In genomic region chr12:109417476-109418201, GRCm38 (mm10) we compare ENCODE assay signal across 9 mouse cellular contexts. TPM values are rescaled to one million over a fixed set of nuclear protein-coding genes. Genes with fewer than 3 reads are reported as not detected.
DNase-seq lines count a peak whose midpoint lies in the region; ATAC-seq and TF ChIP-seq lines count a peak whose summit lies in the region.
"Had no signal": no experiment of that assay in that cellular context is flagged by ENCODE, and none has a peak within 500 bp of the region (broad histone marks: within the 10 kb centered on the region; RNA-seq: fewer than 3 reads in every experiment).

No protein-coding gene starts in this region.

- peak; percentile 57; the same call in 1 of the 2 replicates for ATAC-seq in heart, postnatal 0 days (ENCODE audit: insufficient read depth, low read depth)
- peak; percentile 52 for ATAC-seq in forebrain, embryonic 14.5 days
- 0 out of 2 replicates have a peak, but pooled peaks have one; percentile 11 for ATAC-seq in liver, embryonic 14.5 days (ENCODE audit: insufficient read depth)

- H3K4me3 ChIP-seq in heart, postnatal 0 days (ENCODE audit: low read depth, low read length), result no peak overlapping the region
- H3K4me3 ChIP-seq in forebrain, embryonic 14.5 days (ENCODE audit: low read depth, low read length), result no peak overlapping the region
- no peak overlapping the region for H3K4me3 ChIP-seq in liver, embryonic 14.5 days (ENCODE audit: insufficient read depth in 1 of 2, low read depth in 2 of 2, low read length in 2 of 2)
- H3K4me3 ChIP-seq: layer of hippocampus, adult 2 months had no signal

- no peak overlapping the region for H3K27ac ChIP-seq in heart, postnatal 0 days (ENCODE audit: low read depth)
- no peak overlapping the region for H3K27ac ChIP-seq in forebrain, embryonic 14.5 days (ENCODE audit: low read depth, low read length)
- no peak overlapping the region for H3K27ac ChIP-seq in liver, embryonic 14.5 days
- H3K27ac ChIP-seq: layer of hippocampus, adult 2 months had no signal

- no peak for DNase-seq in heart, postnatal 0 days (ENCODE audit: low spot score)
- DNase-seq in heart, postnatal 36 days, result no peak
- DNase-seq in adrenal gland, adult (ENCODE audit: inconsistent age in 2 of 2, low spot score in 1 of 2), result peak; percentile 91 to 94
- DNase-seq in forebrain, embryonic 14.5 days (ENCODE audit: low spot score), result no peak
- DNase-seq in liver, embryonic 14.5 days (ENCODE audit: low read depth in 3 of 3, low spot score in 3 of 3), result no peak
- DNase-seq in yolk sac, embryonic 10.5 days (ENCODE audit: low spot score), result peak; percentile 88
- no peak for DNase-seq in gastrocnemius, postnatal 10 days
- DNase-seq in cerebellum, postnatal 4 days (ENCODE audit: low spot score in 2 of 2), result no peak

- H3K9me3 ChIP-seq in heart, postnatal 0 days (replicated peaks; ENCODE audit: control insufficient read depth, low read length), result no peaks in the 10 kb centered on the region
- no peaks in the 10 kb centered on the region for H3K9me3 ChIP-seq in forebrain, embryonic 14.5 days (replicated peaks; ENCODE audit: control insufficient read depth, low read length)
- no peaks in the 10 kb centered on the region for H3K9me3 ChIP-seq in liver, embryonic 14.5 days (ENCODE audit: control insufficient read depth, low read length)

- TF ChIP-seq EP300 in heart, postnatal 0 days (IDR thresholded peaks at IDR 0.05; ENCODE audit: low read depth), result no peak
- no peak for TF ChIP-seq EP300 in liver, embryonic 14.5 days (IDR thresholded peaks at IDR 0.05; ENCODE audit: low read depth)

- peaks cover 5% of the 10 kb centered on the region; the same call in 1 of the 2 replicates for H3K4me1 ChIP-seq in heart, postnatal 0 days (ENCODE audit: control insufficient read depth, insufficient read depth)
- peaks cover 3% of the 10 kb centered on the region; the same call in 1 of the 2 replicates for H3K4me1 ChIP-seq in forebrain, embryonic 14.5 days (ENCODE audit: control insufficient read depth, insufficient read depth, low read length)
- H3K4me1 ChIP-seq in liver, embryonic 14.5 days (replicated peaks; ENCODE audit: control insufficient read depth in 2 of 2, insufficient read depth in 2 of 2, low read length in 1 of 2), result peaks cover 0 to 8% of the 10 kb centered on the region in 2 experiments; a peak in 1 of 4 replicates

- 44% methylated on average over 14 of the region's 14 CpGs for WGBS in heart, postnatal 0 days
- 45% methylated on average over 14 of the region's 14 CpGs for WGBS in forebrain, embryonic 14.5 days
- 39% methylated on average over 14 of the region's 14 CpGs for WGBS in liver, embryonic 14.5 days (ENCODE audit: insufficient replicate concordance)

- no peaks in the 10 kb centered on the region for H3K36me3 ChIP-seq in heart, postnatal 0 days (replicated peaks; ENCODE audit: control insufficient read depth, insufficient read depth, low read length)
- H3K36me3 ChIP-seq in forebrain, embryonic 14.5 days (ENCODE audit: control insufficient read depth, insufficient read depth, low read length), result no peaks in the 10 kb centered on the region
- no peaks in the 10 kb centered on the region for H3K36me3 ChIP-seq in liver, embryonic 14.5 days (replicated peaks; ENCODE audit: control insufficient read depth, insufficient read depth, low read depth)

- intact Hi-C loops in heart, postnatal 36 days (cut with DNase I), result no loop called here

- TF ChIP-seq CTCF in heart, postnatal 0 days (IDR thresholded peaks at IDR 0.05; ENCODE audit: low read depth), result no peak
- TF ChIP-seq CTCF in liver, embryonic 14.5 days (IDR thresholded peaks at IDR 0.05; ENCODE audit: low read depth), result no peak

- H3K4me2 ChIP-seq in heart, postnatal 0 days (ENCODE audit: low read depth, low read length), result no peak overlapping the region
- no peak overlapping the region for H3K4me2 ChIP-seq in forebrain, embryonic 14.5 days (ENCODE audit: low read length)
- no peak overlapping the region for H3K4me2 ChIP-seq in liver, embryonic 14.5 days (ENCODE audit: low read depth)

- no peak overlapping the region for H3K9ac ChIP-seq in heart, postnatal 0 days (replicated peaks; ENCODE audit: low read depth, low read length)
- no peak overlapping the region for H3K9ac ChIP-seq in forebrain, embryonic 14.5 days (ENCODE audit: low read length)
- H3K9ac ChIP-seq in liver, embryonic 14.5 days (replicated peaks), result no peak overlapping the region

- no peaks in the 10 kb centered on the region for H3K27me3 ChIP-seq in heart, postnatal 0 days (ENCODE audit: control insufficient read depth, insufficient read depth, low read length)
- no peaks in the 10 kb centered on the region for H3K27me3 ChIP-seq in forebrain, embryonic 14.5 days (replicated peaks; ENCODE audit: control insufficient read depth, insufficient read depth, low read length)
- no peaks in the 10 kb centered on the region for H3K27me3 ChIP-seq in liver, embryonic 14.5 days (ENCODE audit: control insufficient read depth, insufficient read depth, low read length)

RNA-seq across cellular contexts. Expression of gene Dlk1, which starts 35.0 kb away (rescaled TPM):
- total RNA-seq in heart, postnatal 0 days (2014; rRNA removed; ENCODE audit: low replicate concordance), result 45.0 and 55.2 TPM in 2 replicates
- polyA plus RNA-seq in heart, postnatal 0 days (2015; fragmentation: Nextera tagmentation; extraction: Ambion mirVana), result 55.1 and 62.9 TPM in 2 replicates
- total RNA-seq in heart, postnatal 36 days (2021), result under 1 TPM; 0.22 to 1.00 TPM
- polyA plus RNA-seq in forebrain, embryonic 14.5 days (2014; fragmentation: Nextera tagmentation; extraction: Ambion mirVana), result 57.9 and 61.8 TPM in 2 replicates
- 969 and 1,200 TPM in 2 replicates for polyA plus RNA-seq in liver, embryonic 14.5 days (2012; rRNA removed)
- 327 and 387 TPM in 2 replicates for polyA plus RNA-seq in liver, embryonic 14.5 days (2014; fragmentation: Nextera tagmentation; extraction: Ambion mirVana)
- 1,000 to 10,000 TPM in 1 of 2 experiments, 100 to 1,000 TPM in 1; 774 to 1,034 TPM for total RNA-seq in gastrocnemius, postnatal 10 days (2021)

Comparison
In these comparisons a context has a peak if more than half of its experiments do, and no peak if none do; other contexts are left out.
1. RNA of gene Dlk1, which starts 35.0 kb away (total RNA-seq): 774 to 1,034 TPM in gastrocnemius, postnatal 10 days and 45.0 to 55.2 TPM in heart, postnatal 0 days; 0.22 to 1.00 TPM in heart, postnatal 36 days; every median in the first group is over 10 times any median in the second.
2. DNase-seq: peak in adrenal gland, adult (2 of 2) and yolk sac, embryonic 10.5 days (single experiment); none in heart, postnatal 0 days (single experiment), heart, postnatal 36 days (0 of 2), forebrain, embryonic 14.5 days (single experiment), liver, embryonic 14.5 days (0 of 3), gastrocnemius, postnatal 10 days (single experiment) and cerebellum, postnatal 4 days (0 of 2).
3. Peak in every context shown above with its lines, with median percentiles within 50 percentile points of each other: ATAC-seq.